11 mouse cellular contexts compared by ENCODE assay signal in genomic region chr7:81161666-81162065, GRCm38 (mm10). TPM values are rescaled to one million over a fixed set of nuclear protein-coding genes. Genes with fewer than 3 reads are reported as not detected.
DNase-seq lines count a peak whose midpoint lies in the region; ATAC-seq lines count a peak whose summit lies in the region.
"Had no signal": no experiment of that assay in that cellular context is flagged by ENCODE, and none has a peak within 500 bp of the region (broad histone marks: within the 10 kb centered on the region; RNA-seq: fewer than 3 reads in every experiment).

No protein-coding gene starts in this region.

- WGBS in intestine, embryonic 14.5 days = 71% methylated on average over 9 of the region's 9 CpGs
- 69% methylated on average over 9 of the region's 9 CpGs for WGBS in intestine, embryonic 16.5 days
- WGBS in embryonic facial prominence, embryonic 10.5 days = 68% methylated on average over 9 of the region's 9 CpGs

- ATAC-seq in intestine, embryonic 14.5 days (replicated peaks; ENCODE audit: low FRiP score, low TSS enrichment, low read depth) = no peak
- no peak for ATAC-seq in intestine, embryonic 16.5 days
- no peak for ATAC-seq in monocyte, adult 5-6 weeks (replicated peaks; ENCODE audit: insufficient number of reproducible peaks, low FRiP score, low TSS enrichment, poor library complexity, severe bottlenecking)

- H3K36me3 ChIP-seq in intestine, embryonic 14.5 days (ENCODE audit: control insufficient read depth, insufficient read depth, low read length) = no peaks in the 10 kb centered on the region
- H3K36me3 ChIP-seq in intestine, embryonic 16.5 days (ENCODE audit: control insufficient read depth, insufficient read depth, low read length) = no peaks in the 10 kb centered on the region
- no peaks in the 10 kb centered on the region for H3K36me3 ChIP-seq in embryonic facial prominence, embryonic 10.5 days (replicated peaks)
- H3K36me3 ChIP-seq: embryonic facial prominence, embryonic 13.5 days had no signal

- no peak overlapping the region for H3K9ac ChIP-seq in intestine, embryonic 14.5 days (ENCODE audit: low read length)
- H3K9ac ChIP-seq in intestine, embryonic 16.5 days (ENCODE audit: low read depth, low read length) = no peak overlapping the region
- H3K9ac ChIP-seq: embryonic facial prominence, embryonic 13.5 days had no signal

- H3K4me2 ChIP-seq in intestine, embryonic 14.5 days (ENCODE audit: low read length) = no peak overlapping the region
- H3K4me2 ChIP-seq in intestine, embryonic 16.5 days (ENCODE audit: low read depth, low read length) = no peak overlapping the region
- H3K4me2 ChIP-seq: embryonic facial prominence, embryonic 13.5 days had no signal

- H3K27ac ChIP-seq in intestine, embryonic 14.5 days (ENCODE audit: low read depth) = no peak overlapping the region
- H3K27ac ChIP-seq in intestine, embryonic 16.5 days (ENCODE audit: low read length) = no peak overlapping the region
- H3K27ac ChIP-seq in embryonic facial prominence, embryonic 10.5 days (replicated peaks) = no peak overlapping the region
- H3K27ac ChIP-seq: embryonic facial prominence, embryonic 13.5 days had no signal

- no peaks in the 10 kb centered on the region for H3K4me1 ChIP-seq in intestine, embryonic 14.5 days (replicated peaks; ENCODE audit: control insufficient read depth, insufficient read depth, low read length)
- peaks cover 11% of the 10 kb centered on the region; the same call in 1 of the 2 replicates for H3K4me1 ChIP-seq in intestine, embryonic 16.5 days (ENCODE audit: control insufficient read depth, insufficient read depth, low read length)
- H3K4me1 ChIP-seq in embryonic facial prominence, embryonic 10.5 days = no peaks in the 10 kb centered on the region
- H3K4me1 ChIP-seq: embryonic facial prominence, embryonic 13.5 days had no signal

- no peaks in the 10 kb centered on the region for H3K27me3 ChIP-seq in intestine, embryonic 14.5 days (replicated peaks; ENCODE audit: control insufficient read depth, insufficient read depth, low read length)
- H3K27me3 ChIP-seq in intestine, embryonic 16.5 days (replicated peaks; ENCODE audit: control insufficient read depth, insufficient read depth, low read length) = no peaks in the 10 kb centered on the region
- 0 out of 2 replicates have a peak, but pooled peaks cover 4% of the 10 kb centered on the region for H3K27me3 ChIP-seq in embryonic facial prominence, embryonic 10.5 days (replicated peaks; ENCODE audit: low read depth, poor library complexity, severe bottlenecking)
- H3K27me3 ChIP-seq: embryonic facial prominence, embryonic 13.5 days had no signal

- peak; percentile 78 for DNase-seq in intestine, embryonic 14.5 days (ENCODE audit: low spot score)
- DNase-seq in A20 (ENCODE audit: low read depth, low spot score) = peak; percentile 67
- peak; percentile 74 for DNase-seq in ES-CJ7 (ENCODE audit: low read depth, low spot score)
- DNase-seq in embryonic facial prominence, embryonic 10.5 days (ENCODE audit: low spot score) = peak; percentile 63
- DNase-seq in lung, postnatal 14 days = peak; percentile 58
- no peak for DNase-seq in ovary, postnatal 14 days (ENCODE audit: low spot score)

- H3K9me3 ChIP-seq in intestine, embryonic 14.5 days (ENCODE audit: control insufficient read depth, low read length) = no peaks in the 10 kb centered on the region
- H3K9me3 ChIP-seq in intestine, embryonic 16.5 days (ENCODE audit: control insufficient read depth, low read length) = no peaks in the 10 kb centered on the region
- no peaks in the 10 kb centered on the region for H3K9me3 ChIP-seq in embryonic facial prominence, embryonic 10.5 days
- H3K9me3 ChIP-seq: embryonic facial prominence, embryonic 13.5 days had no signal

- no peak overlapping the region for H3K4me3 ChIP-seq in intestine, embryonic 14.5 days (ENCODE audit: low read depth, low read length)
- no peak overlapping the region for H3K4me3 ChIP-seq in intestine, embryonic 16.5 days (ENCODE audit: low read length)
- H3K4me3 ChIP-seq in embryonic facial prominence, embryonic 10.5 days = no peak overlapping the region
- H3K4me3 ChIP-seq: embryonic facial prominence, embryonic 13.5 days had no signal

RNA-seq across cellular contexts. Expression of gene Slc28a1, which starts 47.1 kb away (rescaled TPM):
- 0.48 and 1.1 TPM in 2 replicates for polyA plus RNA-seq in intestine, embryonic 14.5 days (2014; fragmentation: Nextera tagmentation; extraction: Ambion mirVana)
- polyA plus RNA-seq in intestine, embryonic 16.5 days (2015; fragmentation: Nextera tagmentation; extraction: Ambion mirVana) = 9.1 and 9.5 TPM in 2 replicates
- polyA plus RNA-seq in embryonic facial prominence, embryonic 10.5 days (2016; fragmentation: Nextera tagmentation; extraction: Ambion mirVana) = 0.05 TPM in 1 of 2 replicates, not detected in the other
- total RNA-seq in monocyte, adult 5-6 weeks (2017) = not detected in 3 replicates
- total RNA-seq: layer of hippocampus, adult 8-10 months; neutrophil, adult 5-6 weeks had no signal
- polyA plus RNA-seq: embryonic facial prominence, embryonic 13.5 days had no signal

RNA-seq across cellular contexts. Expression of gene Pde8a, which starts 51.7 kb away (rescaled TPM):
- polyA plus RNA-seq in intestine, embryonic 14.5 days (2014; fragmentation: Nextera tagmentation; extraction: Ambion mirVana) = 3.1 and 3.7 TPM in 2 replicates
- polyA plus RNA-seq in intestine, embryonic 16.5 days (2015; fragmentation: Nextera tagmentation; extraction: Ambion mirVana) = 1.4 and 1.6 TPM in 2 replicates
- 2.2 and 2.4 TPM in 2 replicates for polyA plus RNA-seq in embryonic facial prominence, embryonic 10.5 days (2016; fragmentation: Nextera tagmentation; extraction: Ambion mirVana)
- 7.0 to 20.0 TPM (median 11.4 TPM) in 3 replicates for total RNA-seq in monocyte, adult 5-6 weeks (2017)
